Mouse (Mus musculus): ENCODE results near the gene Acot4. TPM values are rescaled to one million over a fixed set of nuclear protein-coding genes. Genes with fewer than 3 reads are reported as not detected.
A peak's percentile ranks its signal among the peaks of the same experiment; 100 is the strongest.
"Not testable (repeated sequence)": the region's sequence is repeated elsewhere in the genome, so short reads cannot be mapped to it uniquely, and the experiment has no call there.

Acot4 gene
- total RNA-seq, 2 experiments from 2014 or later, result 1.8 to 2.4 TPM

GRCm38 (mm10) chr12:84030659-84031332, 7.4 kb upstream of the Acot4 start:
- peak; percentile 67 to 79 for DNase-seq

- no peak for DNase-seq
Observed at GRCm38 (mm10) chr12:84032854-84033253, 5.3 kb upstream of the Acot4 start.

- not testable (repeated sequence) for DNase-seq
Observed at GRCm38 (mm10) chr12:84033302-84033701, 4.9 kb upstream of the Acot4 start.

- DNase-seq, result no peak
Observed at GRCm38 (mm10) chr12:84034108-84034507, 4.1 kb upstream of the Acot4 start.

- peak; percentile 24 to 31 for DNase-seq
Observed at GRCm38 (mm10) chr12:84038691-84039111, 522 bp downstream of the Acot4 start, which contains the start of gene Gm49366. Gm49366 (plus strand) TSS chr12:84038935.

GRCm38 (mm10) chr12:84042248-84042647, 4.1 kb downstream of the Acot4 start:
- DNase-seq, result no peak

- DNase-seq, result no peak
Observed at GRCm38 (mm10) chr12:84044045-84044444, 5.9 kb downstream of the Acot4 start.

- no peak for DNase-seq
Observed at GRCm38 (mm10) chr12:84046906-84047305, 8.7 kb downstream of the Acot4 start.

- not testable (repeated sequence) for DNase-seq
Observed at GRCm38 (mm10) chr12:84050744-84051143, 12.6 kb downstream of the Acot4 start.

GRCm38 (mm10) chr12:84051937-84052474, 13.8 kb downstream of the Acot4 start, which contains the start of gene Acot3:
Acot3 (plus strand) TSS chr12:84052144.
- DNase-seq, result no peak

GRCm38 (mm10) chr12:84052609-84053008, 14.4 kb downstream of the Acot4 start:
- DNase-seq, result no peak

GRCm38 (mm10) chr12:84053173-84053572, 15.0 kb downstream of the Acot4 start:
- DNase-seq, result no peak

GRCm38 (mm10) chr12:84053679-84054391, 15.7 kb downstream of the Acot4 start:
- no peak for DNase-seq

GRCm38 (mm10) chr12:84060946-84061345, 22.8 kb downstream of the Acot4 start:
- no peak for DNase-seq

- no peak for DNase-seq
Observed at GRCm38 (mm10) chr12:84062336-84062735, 24.2 kb downstream of the Acot4 start.

GRCm38 (mm10) chr12:84063228-84063627, 25.0 kb downstream of the Acot4 start:
- DNase-seq, result no peak

GRCm38 (mm10) chr12:84063833-84064232, 25.7 kb downstream of the Acot4 start:
- DNase-seq, result no peak

- no peak for DNase-seq
Observed at GRCm38 (mm10) chr12:84064621-84065020, 26.4 kb downstream of the Acot4 start.

- no peak for DNase-seq
Observed at GRCm38 (mm10) chr12:84067752-84068151, 29.6 kb downstream of the Acot4 start.

GRCm38 (mm10) chr12:84068296-84068695, 30.1 kb downstream of the Acot4 start:
- DNase-seq, result no peak

GRCm38 (mm10) chr12:84068986-84069385, 30.8 kb downstream of the Acot4 start, which contains the start of gene Acot5:
Acot5 (plus strand) TSS chr12:84069325.
- DNase-seq, result no peak

- DNase-seq, result peak; percentile 30 to 47
Observed at GRCm38 (mm10) chr12:84069582-84069981, 31.4 kb downstream of the Acot4 start.

- DNase-seq, result peak; percentile 22
Observed at GRCm38 (mm10) chr12:84071696-84072095, 33.5 kb downstream of the Acot4 start.

Data from layer of hippocampus, postnatal 36 days (tissue).